Mouse (Mus musculus) embryonic fibroblast, embryonic 13.5 days (primary cell): Measurements from ENCODE around the gene Gtsf1l.

Experiments
- CTCF ChIP-seq: IDR thresholded peaks from 2 replicates; pipeline ENCODE4 v1.5.1; 2011; ENCODE audit warnings: mild to moderate bottlenecking, control low read depth, low read length, moderate library complexity, borderline replicate concordance; ENCODE audit not compliant: insufficient read depth
- POLR2A ChIP-seq: IDR thresholded peaks from 2 replicates; pipeline ENCODE4 v1.6.1; 2011; ENCODE audit warnings: low read depth, mild to moderate bottlenecking, control low read depth, low read length, moderate library complexity

DNA sequence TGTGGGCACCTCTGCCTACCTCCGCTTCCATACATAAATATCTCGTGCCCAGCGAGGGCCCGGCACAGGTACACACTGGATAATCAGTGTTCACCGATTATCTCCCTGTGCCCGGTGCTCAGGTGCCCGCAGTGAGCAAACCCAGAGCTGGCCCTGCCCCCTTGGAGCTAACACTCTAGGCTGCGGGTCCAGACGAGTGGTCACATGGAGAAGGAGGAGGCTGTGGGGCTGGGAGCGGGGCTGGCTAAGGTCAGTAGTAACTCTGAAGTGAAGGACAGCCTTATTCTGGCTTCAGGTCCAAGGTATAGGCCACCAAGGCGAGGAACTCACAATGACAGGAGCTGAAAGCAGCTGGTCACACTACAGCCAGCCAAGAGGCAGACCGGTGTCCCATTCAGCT, 12.8 kb downstream of the Gtsf1l start:
- TF ChIP-seq CTCF (no peak), POLR2A (no peak)
